Mouse (Mus musculus): ENCODE data around the gene Large1.

DNA sequence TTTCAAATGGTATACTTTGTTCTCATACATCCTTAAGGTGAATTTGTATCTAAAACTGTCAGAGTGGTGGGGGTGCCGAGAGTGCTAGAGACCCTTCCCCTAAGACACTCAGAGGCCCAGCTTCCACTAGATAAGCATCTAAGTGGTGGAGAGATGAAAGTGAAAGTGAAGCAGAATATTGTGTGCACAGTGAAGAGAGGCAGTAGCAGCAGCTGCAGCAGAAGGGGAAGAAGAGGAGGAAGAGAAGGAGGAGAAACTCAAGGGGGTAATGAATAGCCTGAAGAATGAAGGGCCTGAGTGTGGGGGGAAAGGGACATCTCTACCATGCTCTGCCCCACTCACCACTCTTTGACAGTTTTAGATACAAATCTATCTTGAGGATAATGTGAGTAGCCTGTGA, 191.8 kb downstream of the Large1 start:
- TF ChIP-seq HCFC1 (IDR thresholded peaks at IDR 0.05; ENCODE audit: borderline replicate concordance, insufficient read depth, low read length) (no peak), MAFK (IDR thresholded peaks at IDR 0.05; ENCODE audit: insufficient read depth, low read depth, low read length) (no peak), CHD2 (IDR thresholded peaks at IDR 0.05; ENCODE audit: low read depth, low read length) (no peak), ZNF384 (IDR thresholded peaks at IDR 0.05; ENCODE audit: low read depth, low read length) (no peak), ZC3H11A (IDR thresholded peaks at IDR 0.05; ENCODE audit: borderline replicate concordance, low read depth, low read length) (no peak)
